Mouse (Mus musculus) kidney, adult 18-20 months (tissue): ENCODE results near the gene Ilf3.

ENCODE experiments used
- DNase-seq: peaks from one replicate; pipeline ENCODE4 v3.0.0; 2021

The Ilf3 gene

DNA sequence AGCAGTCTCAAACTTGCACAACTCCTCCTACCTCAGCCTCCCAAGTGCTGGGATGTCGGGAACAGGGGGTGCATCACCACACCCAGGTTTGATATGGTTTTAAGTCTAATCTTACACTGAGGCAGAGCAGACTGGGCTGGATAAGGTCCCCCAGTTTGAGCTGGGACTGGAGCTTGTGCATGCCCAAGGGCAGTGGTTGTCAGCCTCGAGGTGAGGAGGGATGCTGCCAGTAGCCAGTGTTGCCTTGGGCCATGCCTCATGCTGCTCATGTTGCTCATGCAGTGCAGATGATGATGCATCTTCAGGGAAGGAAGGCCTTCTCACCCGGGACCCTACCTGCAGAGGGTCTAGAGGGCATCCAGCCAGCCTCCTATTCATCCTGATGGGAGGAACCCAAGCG lies 37.9 kb downstream of the Ilf3 start:
- no peak for DNase-seq

DNA sequence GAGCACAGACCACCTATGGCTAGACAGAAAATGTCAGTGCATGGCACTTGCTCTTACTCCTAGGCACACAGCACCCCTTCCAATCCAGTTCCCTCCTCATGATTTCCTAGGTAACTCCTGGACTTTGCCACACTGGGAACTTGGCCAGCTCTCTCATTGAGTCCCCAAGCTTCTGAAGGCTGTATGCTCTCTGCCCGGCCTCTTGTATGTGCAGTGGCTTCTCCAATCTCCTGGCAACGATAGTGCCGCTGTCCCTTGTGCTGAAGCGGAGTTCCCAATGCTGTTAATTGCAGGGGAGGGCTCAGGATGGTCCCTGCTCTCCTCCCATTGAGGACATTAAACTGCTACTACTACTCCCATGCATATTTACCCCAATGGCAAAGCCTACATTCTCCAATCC lies 40.3 kb downstream of the Ilf3 start:
- DNase-seq, result peak; percentile 75

DNA sequence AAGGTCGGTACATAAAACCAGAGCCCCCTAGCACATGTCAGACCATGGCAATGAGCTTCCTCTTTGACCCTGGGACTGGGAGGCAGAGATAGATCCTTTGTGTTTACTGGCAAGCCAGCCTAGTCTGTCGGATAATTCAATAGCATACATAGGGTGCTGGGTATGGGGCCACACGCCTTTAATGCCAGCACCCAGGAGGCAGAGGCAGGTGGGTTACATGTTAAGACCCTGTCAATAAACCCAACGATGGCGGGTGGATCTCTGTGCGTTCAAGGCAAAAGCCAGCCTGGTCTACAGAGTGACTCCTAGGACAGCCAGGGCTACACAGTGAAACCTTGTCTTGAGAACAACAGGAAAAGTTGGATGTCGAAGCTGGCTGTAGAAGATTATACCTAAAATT lies 41.0 kb downstream of the Ilf3 start:
- no peak for DNase-seq

DNA sequence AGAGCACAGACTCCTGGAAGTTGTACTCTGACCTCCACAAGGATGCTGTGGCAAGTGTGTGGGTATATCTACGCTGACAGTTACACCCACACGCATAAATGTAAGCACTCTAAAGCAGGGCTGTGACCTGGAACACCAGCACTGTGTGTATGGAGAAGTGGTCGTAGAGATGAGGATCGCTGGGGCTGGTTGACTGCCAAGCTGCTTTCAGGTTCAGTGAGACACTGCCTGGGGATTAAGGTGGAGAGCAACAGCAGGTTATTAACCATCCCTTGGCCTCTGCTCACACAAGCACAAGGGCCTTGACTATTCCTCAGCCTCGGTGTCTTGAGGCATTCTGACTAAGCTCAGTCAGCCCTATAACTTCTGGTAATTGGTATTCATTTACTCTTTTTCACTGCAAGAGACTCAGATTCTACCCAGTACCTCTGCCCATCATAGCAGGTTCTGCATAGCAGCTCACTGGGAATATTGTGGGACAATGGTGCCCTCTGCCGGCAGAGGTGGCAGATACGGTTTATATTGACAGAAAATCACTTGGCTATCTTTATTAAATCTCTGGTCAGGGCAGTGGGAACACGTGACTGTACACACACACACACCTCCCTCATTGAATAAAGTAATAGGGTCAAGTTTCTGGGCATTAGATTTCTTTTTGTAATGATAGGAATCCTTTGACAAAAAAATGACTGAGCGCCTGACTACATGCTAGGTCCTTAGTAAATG lies 42.1 kb downstream of the Ilf3 start:
- peak; percentile 88 for DNase-seq

DNA sequence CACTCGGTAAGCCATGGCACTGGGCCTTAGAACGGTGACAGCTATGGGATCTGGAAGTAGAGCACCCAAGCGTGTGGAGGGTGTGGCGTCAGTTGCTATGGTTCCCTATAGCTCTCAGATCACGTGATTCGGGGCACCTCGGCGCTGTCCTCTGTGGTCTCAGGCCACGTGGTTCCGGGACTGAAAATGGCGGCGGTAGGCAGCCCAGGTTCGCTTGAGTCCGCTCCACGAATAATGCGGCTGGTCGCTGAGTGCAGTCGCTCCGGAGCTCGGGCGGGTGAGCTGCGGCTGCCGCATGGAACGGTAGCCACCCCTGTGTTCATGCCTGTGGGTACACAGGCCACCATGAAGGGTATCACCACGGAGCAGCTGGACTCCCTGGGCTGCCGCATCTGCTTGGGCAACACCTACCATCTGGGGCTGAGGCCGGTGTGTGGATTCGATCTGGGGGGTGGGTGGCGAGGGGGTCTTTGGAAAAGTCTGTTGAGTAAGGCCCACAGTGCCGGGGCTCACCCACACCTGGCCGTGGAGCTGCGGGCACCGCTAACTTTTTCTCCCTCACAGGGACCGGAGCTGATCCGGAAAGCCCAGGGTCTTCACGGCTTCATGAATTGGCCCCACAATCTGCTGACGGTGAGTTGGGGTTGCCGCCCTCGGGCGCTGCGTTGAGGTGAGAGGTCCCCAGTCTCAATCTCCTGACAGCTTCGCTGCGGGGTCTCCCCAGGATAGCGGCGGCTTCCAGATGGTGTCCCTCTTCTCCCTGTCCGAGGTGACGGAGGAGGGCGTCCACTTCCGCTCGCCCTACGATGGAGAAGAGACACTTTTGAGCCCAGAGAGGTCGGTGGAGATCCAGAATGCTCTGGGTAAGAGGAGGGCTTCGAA lies 44.2 kb downstream of the Ilf3 start, which contains the start of gene Qtrt1:
TSS of gene Qtrt1 (plus strand) at position 169 of the 882 bp plus-strand sequence.
- DNase-seq, result peak; percentile 85

DNA sequence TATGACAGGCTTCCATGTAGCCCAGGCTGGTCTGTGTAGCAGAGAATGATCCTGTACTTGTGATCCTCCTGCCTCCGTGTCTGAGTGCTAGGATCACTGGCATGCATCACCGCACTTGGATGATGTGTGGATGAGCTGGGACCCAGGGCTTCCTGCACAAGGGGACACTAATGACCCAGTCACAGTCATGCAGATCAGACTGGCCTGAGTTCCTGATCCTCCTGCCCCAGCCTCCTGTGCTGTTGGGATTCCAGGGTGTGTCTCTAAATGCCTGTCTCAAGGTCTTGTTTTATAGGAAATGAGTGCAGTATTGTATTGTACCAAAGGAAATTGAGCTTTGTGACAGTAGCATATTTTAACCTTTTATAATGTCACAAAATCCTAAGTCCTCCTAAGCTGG lies 50.2 kb downstream of the Ilf3 start:
- no peak for DNase-seq

DNA sequence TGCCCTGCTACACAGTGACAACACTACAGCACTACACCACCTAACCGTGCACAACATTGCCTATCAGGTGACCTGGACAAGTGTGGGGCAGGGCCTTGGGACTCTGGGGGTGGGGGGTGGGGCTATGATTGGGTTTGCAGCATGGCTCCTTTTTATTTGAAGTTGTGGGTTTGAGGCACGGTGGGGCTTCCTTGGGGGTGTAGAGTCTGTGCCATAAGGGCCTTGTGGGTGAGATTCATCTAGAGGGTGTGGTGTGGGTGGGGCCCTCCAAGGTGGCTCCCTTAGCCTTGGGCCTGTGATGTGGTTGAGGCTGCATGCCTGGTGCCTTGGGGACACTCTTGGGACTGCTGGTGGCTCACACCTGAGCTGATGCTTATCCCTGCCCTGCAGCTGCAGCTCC lies 52.0 kb downstream of the Ilf3 start:
- DNase-seq, result no peak

DNA sequence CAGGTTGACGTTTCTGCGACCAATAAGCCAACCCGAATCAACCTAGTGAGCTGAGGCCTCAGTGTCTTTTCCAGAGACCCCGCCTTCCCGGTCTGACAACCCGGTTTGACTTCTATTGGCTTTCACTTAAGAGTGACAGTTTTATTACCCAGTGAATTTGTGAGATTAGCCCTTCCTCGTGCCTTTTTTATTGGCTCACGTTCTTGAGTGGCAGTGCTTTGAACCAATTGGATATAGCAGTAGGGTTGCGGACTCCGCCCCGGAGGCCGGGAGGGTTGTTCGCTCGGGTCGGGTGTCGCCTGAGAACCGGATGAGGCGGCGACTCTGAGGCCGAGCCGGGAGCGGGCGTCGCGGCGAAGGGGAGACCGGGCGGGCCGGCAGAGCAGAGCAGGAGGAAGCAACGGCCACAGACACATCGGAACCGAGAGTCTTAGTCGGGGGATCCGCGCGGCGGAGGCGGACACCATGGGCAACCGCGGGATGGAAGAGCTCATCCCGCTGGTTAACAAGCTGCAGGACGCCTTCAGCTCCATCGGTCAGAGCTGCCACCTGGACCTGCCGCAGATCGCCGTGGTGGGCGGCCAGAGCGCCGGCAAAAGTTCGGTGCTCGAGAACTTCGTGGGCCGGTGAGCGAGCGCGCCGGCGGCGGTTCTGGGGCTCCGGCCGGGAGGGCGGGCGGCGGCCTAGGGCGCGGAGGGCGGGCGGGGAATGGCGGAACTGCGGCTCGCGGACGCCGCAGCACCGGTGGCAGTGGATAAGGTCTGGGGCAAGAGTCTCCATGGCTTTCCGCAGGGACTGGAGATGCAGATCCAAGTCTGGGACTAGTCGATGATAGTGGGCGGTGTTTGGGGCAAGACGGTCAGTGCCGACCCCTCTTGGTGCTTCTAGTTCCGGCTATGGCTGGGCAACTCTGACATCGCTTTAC lies 57.2 kb downstream of the Ilf3 start, which contains the start of gene Dnm2:
TSS of gene Dnm2 (plus strand) at position 278 of the 925 bp plus-strand sequence.
- peak; percentile 100 for DNase-seq

DNA sequence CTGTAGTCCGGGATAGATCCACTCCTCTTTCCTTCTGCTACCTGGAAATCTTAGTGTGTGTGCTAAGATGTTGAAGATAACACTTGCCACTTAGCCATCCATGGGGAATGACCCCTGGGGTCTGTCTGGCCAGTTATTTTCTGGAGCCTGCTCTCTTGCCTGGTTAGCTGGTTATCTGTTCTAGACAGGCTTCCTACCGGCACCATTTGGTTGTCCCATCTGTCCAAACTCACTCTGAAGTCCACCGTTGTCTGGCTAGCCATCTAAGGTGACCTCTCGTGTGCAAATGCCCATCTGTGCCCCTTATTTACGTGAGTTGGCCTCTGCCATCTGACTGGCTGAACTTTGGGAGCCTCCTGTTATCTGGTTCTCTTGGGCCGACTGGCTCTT lies 57.9 kb downstream of the Ilf3 start:
- no peak for DNase-seq

DNA sequence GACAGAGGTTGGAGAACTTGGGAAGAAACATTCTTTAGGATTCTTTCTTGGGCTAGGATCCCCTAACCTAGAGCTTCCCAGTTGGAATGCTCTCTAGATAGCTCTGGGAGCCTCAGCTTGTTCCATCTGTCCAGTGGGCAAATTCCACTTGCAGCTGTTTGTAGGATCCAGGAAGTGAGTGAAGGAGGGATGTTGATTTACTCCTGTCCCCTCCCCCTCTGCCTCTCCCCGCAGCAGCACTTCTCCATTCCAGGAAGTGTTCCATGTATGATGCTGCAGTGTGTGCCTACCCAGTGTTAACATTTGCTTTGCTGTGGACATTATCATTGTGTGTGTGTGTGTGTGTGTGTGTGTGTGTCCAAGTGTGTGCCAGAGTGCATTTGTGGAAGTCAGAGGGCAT lies 58.3 kb downstream of the Ilf3 start:
- DNase-seq, result peak; percentile 34

DNA sequence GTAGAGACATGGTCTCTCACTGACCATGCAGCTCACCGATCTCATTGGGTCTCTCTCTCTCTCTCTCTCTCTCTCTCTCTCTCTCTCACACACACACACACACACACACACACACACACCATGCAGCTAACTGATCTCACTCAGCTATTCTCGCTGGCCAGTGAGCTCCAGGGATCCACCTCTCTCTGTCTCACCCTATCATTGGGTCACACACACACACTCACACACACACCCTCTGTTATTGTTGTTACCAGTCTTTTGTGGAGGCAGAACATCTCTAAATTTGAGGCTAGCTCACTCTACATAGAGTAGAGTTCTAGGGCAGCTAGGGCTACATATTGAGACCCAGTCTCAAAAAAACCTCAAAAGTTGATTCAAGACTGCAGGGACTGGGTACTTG lies 58.9 kb downstream of the Ilf3 start:
- DNase-seq, result no peak

DNA sequence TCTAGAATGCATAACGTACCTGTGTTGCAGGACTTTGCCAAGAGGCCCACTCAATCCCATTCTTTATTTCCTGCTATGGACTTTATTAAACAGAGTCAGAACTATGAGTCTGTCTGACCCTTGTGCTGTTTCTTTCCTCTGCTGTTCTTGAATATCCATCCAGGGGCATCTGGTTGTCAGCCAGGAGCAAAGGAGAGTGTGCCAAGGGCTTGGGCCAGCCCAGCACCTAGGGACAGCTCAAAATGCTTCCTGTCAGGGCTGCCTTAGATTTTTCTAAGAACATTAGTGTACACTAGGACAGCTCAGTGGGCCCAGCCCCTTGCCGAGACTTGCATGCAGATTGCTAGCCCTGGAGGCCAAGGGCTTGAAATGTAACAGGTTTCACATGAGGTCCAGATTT lies 60.1 kb downstream of the Ilf3 start:
- DNase-seq, result peak; percentile 78

DNA sequence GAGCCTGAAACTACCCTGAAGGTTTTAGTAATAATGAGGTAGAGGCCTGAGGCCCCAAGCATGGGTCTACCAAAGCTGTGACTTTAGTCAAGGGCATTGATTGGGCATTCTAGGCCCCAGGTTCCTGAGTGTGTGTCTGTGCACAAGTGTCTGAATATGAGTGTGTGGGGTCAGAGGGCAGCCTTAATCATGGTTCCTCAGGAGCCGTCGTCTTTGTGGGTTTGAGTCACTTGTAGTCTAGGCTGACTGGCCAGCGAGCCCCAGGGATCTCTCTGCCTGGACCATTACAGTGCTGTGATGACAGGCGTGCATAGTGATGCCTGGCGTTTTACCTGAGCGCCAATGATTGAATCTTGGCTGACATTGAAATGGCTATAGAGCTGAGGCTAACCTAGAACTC lies 60.5 kb downstream of the Ilf3 start:
- DNase-seq, result no peak

DNA sequence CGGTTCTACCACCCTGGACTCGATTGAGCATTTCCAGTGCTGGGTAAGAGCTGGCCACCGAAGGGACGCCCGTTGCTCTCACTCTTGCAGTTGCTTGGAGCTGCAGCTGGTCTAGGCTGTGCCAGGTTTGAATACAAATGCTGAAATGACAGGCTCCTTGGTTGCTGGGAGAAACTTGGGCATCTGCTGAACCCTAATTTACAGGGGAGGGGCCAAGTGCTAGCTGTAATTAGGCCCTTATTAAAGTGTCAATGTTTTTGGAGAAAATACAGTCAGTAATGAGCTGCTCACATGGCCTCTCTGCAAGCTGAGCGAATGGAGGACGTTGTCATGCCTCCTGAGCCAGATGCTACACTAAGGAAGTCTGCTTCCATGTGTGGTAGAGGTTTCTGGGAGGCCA lies 63.1 kb downstream of the Ilf3 start:
- no peak for DNase-seq

DNA sequence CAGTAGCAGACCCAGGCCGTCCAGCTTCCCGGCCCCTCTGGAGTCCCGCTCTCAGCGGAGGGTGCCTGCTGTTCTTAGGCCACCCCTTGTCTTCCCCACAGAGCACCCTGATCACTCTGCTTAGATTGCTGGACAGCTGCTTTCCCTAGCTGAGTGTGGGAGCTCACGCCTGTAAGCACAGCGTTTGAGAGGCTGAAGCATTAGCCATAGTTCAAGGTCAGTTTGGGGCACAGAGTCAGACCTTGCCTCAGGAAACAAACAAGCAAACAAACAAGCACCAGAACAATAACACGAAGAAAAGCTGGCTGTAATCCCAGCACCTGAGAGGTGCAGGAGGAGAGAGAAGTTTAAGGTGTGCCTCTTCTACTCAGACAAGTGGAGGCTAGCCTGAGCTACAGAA lies 64.4 kb downstream of the Ilf3 start:
- DNase-seq, result no peak

DNA sequence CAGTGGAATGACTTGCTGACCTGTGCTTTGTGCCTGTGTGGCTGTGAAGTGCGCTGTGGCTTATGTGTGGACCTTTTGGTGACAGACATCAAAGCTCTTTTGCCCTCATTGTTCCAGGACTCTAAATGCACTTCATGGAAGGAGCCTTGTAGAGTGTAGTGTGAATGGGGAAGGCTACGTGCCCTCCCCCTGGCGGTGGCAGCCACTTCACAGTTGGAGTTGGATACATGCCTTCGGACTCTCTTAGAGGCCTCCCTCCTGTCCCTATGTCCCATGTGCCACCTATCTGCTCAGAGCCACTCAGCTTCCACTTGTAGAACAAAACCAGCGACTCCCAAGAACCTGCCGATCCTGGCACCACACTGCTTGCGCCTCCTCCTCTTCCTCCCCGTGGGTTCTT lies 66.1 kb downstream of the Ilf3 start:
- DNase-seq, result no peak

DNA sequence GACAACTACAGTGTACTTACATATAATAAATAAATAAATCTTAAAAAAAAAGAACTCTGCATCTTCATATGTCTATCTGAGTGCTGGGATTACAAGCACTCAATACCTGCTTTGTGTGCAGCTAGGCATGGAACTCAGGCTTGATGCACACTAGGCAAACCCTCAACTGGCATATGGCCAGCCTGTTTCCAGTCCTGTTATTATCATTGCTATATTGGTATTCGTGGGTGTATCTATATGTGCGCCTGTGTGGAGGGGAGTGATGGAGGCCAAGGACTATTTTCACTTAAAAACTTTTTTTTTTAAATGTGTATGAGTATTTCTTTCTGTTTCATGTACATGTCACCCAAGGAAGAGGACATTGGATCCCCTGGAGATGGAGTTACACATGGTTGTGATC lies 66.7 kb downstream of the Ilf3 start:
- no peak for DNase-seq

DNA sequence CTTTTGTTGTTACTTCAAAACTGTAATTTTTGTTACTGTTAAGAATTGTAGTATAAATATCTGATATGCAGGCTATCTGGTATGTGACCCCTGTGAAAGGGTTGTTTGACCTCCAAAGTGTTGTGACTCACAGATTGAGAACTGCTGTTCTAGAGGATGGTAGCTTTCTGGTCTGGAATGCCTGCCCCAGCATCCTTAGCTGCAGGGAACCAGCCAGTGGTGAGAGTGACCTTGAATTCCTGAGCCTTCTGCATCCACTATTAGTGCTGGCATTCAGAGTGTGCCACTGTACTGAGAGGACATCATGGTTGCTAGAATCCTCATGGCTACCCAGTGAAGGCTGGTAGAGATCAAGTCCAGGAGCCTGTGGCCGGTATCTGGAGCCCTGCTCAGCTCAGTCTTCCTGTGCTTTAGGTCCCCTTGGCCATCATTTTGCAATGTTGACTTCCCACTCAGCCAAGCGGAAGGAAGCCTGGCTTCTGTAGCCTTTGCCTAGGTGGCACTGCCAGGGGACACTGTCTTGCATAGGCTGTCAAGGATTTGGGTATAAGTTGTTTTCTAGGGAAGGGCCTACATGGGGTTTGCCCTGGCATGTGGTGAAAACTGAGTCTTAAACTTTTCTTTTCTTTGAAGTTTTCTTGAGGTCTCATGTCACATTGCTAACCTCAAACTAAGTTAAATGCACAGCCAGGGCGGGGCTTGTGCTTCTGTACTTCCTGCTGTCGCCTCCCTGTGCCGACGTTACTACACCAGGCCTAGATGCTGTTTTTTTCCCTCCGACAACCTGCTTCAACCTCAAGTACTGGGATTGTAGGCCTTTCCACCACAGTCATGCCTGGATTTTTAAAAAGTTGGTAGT lies 68.3 kb downstream of the Ilf3 start:
- no peak for DNase-seq

DNA sequence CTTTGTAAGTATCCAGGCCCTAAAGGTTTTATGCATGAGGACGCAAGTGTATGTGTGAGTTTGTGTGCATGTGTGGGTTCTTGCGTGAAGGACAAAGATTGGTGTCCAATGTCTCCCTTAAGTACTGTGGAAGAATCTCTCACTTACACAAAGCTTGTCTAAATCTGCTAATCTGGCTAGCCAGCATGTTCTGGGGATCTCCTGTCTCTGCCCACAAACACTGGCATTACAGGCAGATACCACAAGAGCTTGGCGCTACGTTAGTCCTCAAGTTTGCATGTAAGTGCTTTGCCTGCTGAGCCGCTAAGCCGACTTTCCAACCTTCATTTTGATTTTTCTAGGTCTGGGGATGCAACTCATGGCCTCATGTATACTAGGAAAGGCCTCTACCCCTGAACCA lies 69.9 kb downstream of the Ilf3 start:
- no peak for DNase-seq

DNA sequence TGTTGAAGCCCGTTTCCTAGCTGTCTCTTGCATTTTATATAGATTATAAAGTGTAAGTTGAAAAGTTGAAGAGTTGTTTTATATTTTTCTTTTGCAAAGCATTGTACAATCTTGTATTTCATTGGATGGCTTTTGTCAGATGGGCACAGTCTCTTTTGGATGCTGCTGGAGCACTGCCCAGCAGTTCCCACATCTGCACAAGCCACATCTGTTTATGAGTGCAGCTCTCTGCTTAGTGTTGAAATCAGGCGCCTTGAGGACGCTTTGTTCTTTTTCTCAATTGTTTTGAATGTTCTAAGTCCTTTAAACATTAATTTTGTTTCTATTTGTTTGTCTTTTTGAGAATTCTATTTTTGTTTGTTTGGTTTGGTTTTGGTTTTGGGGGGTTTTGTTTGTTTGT lies 70.5 kb downstream of the Ilf3 start:
- DNase-seq, result no peak

DNA sequence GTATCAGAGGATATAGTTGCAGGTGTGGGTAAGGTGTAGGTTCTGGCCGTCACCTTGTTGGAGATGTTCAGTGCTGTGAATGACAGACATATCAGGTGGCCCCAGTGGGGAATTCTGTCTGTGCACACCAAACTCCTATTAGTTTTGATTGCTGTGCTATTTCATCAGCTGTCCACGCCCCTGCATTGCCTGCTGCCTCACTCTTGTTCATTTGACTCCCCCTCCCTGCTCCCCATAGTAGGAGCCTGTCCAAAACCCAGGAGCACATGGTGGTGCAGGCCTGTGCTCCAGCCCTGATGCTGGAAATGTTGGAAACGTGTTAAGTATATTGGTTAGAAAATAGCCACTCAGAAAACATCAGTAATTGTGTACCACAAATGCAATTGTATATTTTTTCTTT lies 71.8 kb downstream of the Ilf3 start:
- DNase-seq, result no peak

DNA sequence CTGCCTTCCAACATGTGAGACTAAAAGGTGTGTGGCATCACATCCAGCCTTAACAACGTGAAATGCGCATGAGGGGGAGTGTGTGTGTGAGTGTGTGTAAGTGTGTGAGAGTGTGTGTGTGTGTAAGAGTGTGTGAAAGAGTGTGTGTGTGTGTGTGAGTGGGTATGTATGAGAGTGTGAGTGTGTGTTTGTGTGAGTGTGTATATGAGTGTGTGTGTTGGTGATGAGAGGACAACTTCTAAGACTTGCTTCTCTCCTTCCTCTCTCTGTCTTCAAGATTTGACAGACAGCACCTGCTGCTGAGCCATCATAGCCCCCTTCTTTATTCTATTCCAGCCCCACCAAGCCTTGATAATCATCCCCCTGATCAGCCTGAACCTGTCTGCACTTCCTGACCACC lies 72.2 kb downstream of the Ilf3 start:
- DNase-seq, result no peak
